Mouse (Mus musculus) liver, adult 2 months (tissue): ENCODE measurements around the gene Ninl.

ENCODE experiments used
- CTCF ChIP-seq: fragments of 200-500 bp; IDR thresholded peaks from 2 replicates; pipeline ENCODE4 v1.5.1; 2011; ENCODE audit warnings: low read depth, low read length, control low read depth
- POLR2A ChIP-seq: fragments of 200-500 bp; IDR thresholded peaks from 2 replicates; pipeline ENCODE4 v1.6.1; 2011; ENCODE audit warnings: low read length, control low read depth; ENCODE audit not compliant: insufficient read depth; ENCODE audit errors: extremely low read depth

- TF ChIP-seq POLR2A (no peak), CTCF (no peak)
Measured at GRCm38 (mm10) chr2:151015316-151015715, 23.9 kb downstream of the Ninl start.
